Mouse (Mus musculus) gastrocnemius, postnatal 25 days (tissue): Measurements from ENCODE around the gene Srd5a1. TPM values are rescaled to one million over a fixed set of nuclear protein-coding genes. Genes with fewer than 3 reads are reported as not detected.
"Not testable (repeated sequence)": the region's sequence is repeated elsewhere in the genome, so short reads cannot be mapped to it uniquely, and the experiment has no call there.

ENCODE experiments used
- DNase-seq: peaks from one replicate; pipeline ENCODE4 v3.0.0; 2022
- total RNA-seq, 2 experiments: library from RNA; stranded (reverse); gene quantifications; 1 replicate in 1 of 2; 2 replicates in 1 of 2; pipeline ENCODE4 v1.2.3; 2021

The Srd5a1 gene
- total RNA-seq, 2 experiments from 2014 or later = 0.31 to 1.1 TPM

- no peak for DNase-seq
These were observed 38.6 kb downstream of the Srd5a1 start for GRCm38 (mm10) chr13:69572594-69572993.

- DNase-seq = no peak
These were observed 42.0 kb downstream of the Srd5a1 start for GRCm38 (mm10) chr13:69569201-69569600.

GRCm38 (mm10) chr13:69565401-69565800, 45.8 kb downstream of the Srd5a1 start:
- DNase-seq = not testable (repeated sequence)

GRCm38 (mm10) chr13:69564573-69564972, 46.7 kb downstream of the Srd5a1 start:
- DNase-seq = no peak

- no peak for DNase-seq
These were observed 47.3 kb downstream of the Srd5a1 start for GRCm38 (mm10) chr13:69563905-69564304.

GRCm38 (mm10) chr13:69562654-69563574, 48.3 kb downstream of the Srd5a1 start:
- no peak for DNase-seq

- DNase-seq = no peak
These were observed 49.2 kb downstream of the Srd5a1 start for GRCm38 (mm10) chr13:69562004-69562403.

- no peak for DNase-seq
These were observed 51.8 kb downstream of the Srd5a1 start for GRCm38 (mm10) chr13:69559291-69559961.

GRCm38 (mm10) chr13:69558098-69558660, 53.1 kb downstream of the Srd5a1 start:
- no peak for DNase-seq

GRCm38 (mm10) chr13:69556728-69557127, 54.5 kb downstream of the Srd5a1 start:
- DNase-seq = no peak

GRCm38 (mm10) chr13:69555957-69556482, 55.2 kb downstream of the Srd5a1 start:
- DNase-seq = no peak

- DNase-seq = no peak
These were observed 56.2 kb downstream of the Srd5a1 start for GRCm38 (mm10) chr13:69555045-69555444.

- DNase-seq = no peak
These were observed 57.0 kb downstream of the Srd5a1 start for GRCm38 (mm10) chr13:69554255-69554654.

GRCm38 (mm10) chr13:69553024-69553423, 58.2 kb downstream of the Srd5a1 start:
- DNase-seq = no peak

- no peak for DNase-seq
These were observed 60.4 kb downstream of the Srd5a1 start for GRCm38 (mm10) chr13:69550831-69551230.

- DNase-seq = no peak
These were observed 61.3 kb downstream of the Srd5a1 start for GRCm38 (mm10) chr13:69549980-69550379.

GRCm38 (mm10) chr13:69547488-69548180, 63.6 kb downstream of the Srd5a1 start:
- no peak for DNase-seq

- no peak for DNase-seq
These were observed 66.2 kb downstream of the Srd5a1 start for GRCm38 (mm10) chr13:69545019-69545418.

- no peak for DNase-seq
These were observed 67.6 kb downstream of the Srd5a1 start for GRCm38 (mm10) chr13:69543595-69543994.

- DNase-seq = peak; percentile 74
These were observed 68.5 kb downstream of the Srd5a1 start for GRCm38 (mm10) chr13:69542571-69543352.

- DNase-seq = no peak
These were observed 69.5 kb downstream of the Srd5a1 start for GRCm38 (mm10) chr13:69541776-69542175.
